Mouse (Mus musculus): ENCODE results near the gene Birc5. TPM values are rescaled to one million over a fixed set of nuclear protein-coding genes. Genes with fewer than 3 reads are reported as not detected.

Birc5 gene
- polyA plus RNA-seq, 1 experiment from 2014 or later: 347 TPM

Other genes with a start within 250 kb of the Birc5 start
- gene Tnrc6c, start 195.0 kb upstream of the Birc5 start, polyA plus RNA-seq (2015; fragmentation: Nextera tagmentation; extraction: Ambion mirVana): 2.4 and 3.0 TPM in 2 replicates
- 15.0 and 20.4 TPM in 2 replicates for gene Tmc8, start 67.2 kb upstream of the Birc5 start, polyA plus RNA-seq (2015; fragmentation: Nextera tagmentation; extraction: Ambion mirVana)
- 51.0 and 57.8 TPM in 2 replicates for gene Tmc6, start 67.1 kb upstream of the Birc5 start, polyA plus RNA-seq (2015; fragmentation: Nextera tagmentation; extraction: Ambion mirVana)
- gene 6030468B19Rik, start 51.6 kb upstream of the Birc5 start, polyA plus RNA-seq (2015; fragmentation: Nextera tagmentation; extraction: Ambion mirVana): 90.0 and 95.8 TPM in 2 replicates
- gene Gm20708, start 39.6 kb upstream of the Birc5 start, polyA plus RNA-seq (2015; fragmentation: Nextera tagmentation; extraction: Ambion mirVana): 0.28 and 0.45 TPM in 2 replicates
- 49.2 and 54.7 TPM in 2 replicates for gene Syngr2, start 39.6 kb upstream of the Birc5 start, polyA plus RNA-seq (2015; fragmentation: Nextera tagmentation; extraction: Ambion mirVana)
- 11.8 and 12.0 TPM in 2 replicates for gene Afmid, start 23.3 kb upstream of the Birc5 start, polyA plus RNA-seq (2015; fragmentation: Nextera tagmentation; extraction: Ambion mirVana)
- gene Tk1, start 23.2 kb upstream of the Birc5 start, polyA plus RNA-seq (2015; fragmentation: Nextera tagmentation; extraction: Ambion mirVana): 136 and 138 TPM in 2 replicates
- gene Tmem235, start 11.5 kb downstream of the Birc5 start, polyA plus RNA-seq (2015; fragmentation: Nextera tagmentation; extraction: Ambion mirVana): not detected in 2 replicates
- 1.6 and 1.8 TPM in 2 replicates for gene Tha1, start 24.2 kb downstream of the Birc5 start, polyA plus RNA-seq (2015; fragmentation: Nextera tagmentation; extraction: Ambion mirVana)
- 7.3 and 7.5 TPM in 2 replicates for gene Socs3, start 120.8 kb downstream of the Birc5 start, polyA plus RNA-seq (2015; fragmentation: Nextera tagmentation; extraction: Ambion mirVana)
- gene Pgs1, start 137.0 kb downstream of the Birc5 start, polyA plus RNA-seq (2015; fragmentation: Nextera tagmentation; extraction: Ambion mirVana): 14.6 and 17.6 TPM in 2 replicates

Data from liver, embryonic 15.5 days (tissue).